Mouse (Mus musculus): ENCODE measurements at regions not wholly inside any gene's neighbourhood (a gene's known extent, or its start where the extent isn't known, plus 50 kb on each side); places are given as distances from the start of the nearest gene placed in this dataset.

GRCm38 (mm10) chr4:8957771-8958170, 718.9 kb upstream of the Car8 start:
- Histone ChIP-seq H3K36me3 (ENCODE audit: inconsistent target) (no peaks in the 10 kb centered on the region), H3K27ac (no peak overlapping the region), H3K79me2 (ENCODE audit: inconsistent target) (no peaks in the 10 kb centered on the region), H3K4me3 (ENCODE audit: inconsistent target) (no peak overlapping the region)
- WGBS (ENCODE audit: missing documents) = 51% methylated on average over 6 of the region's 6 CpGs

GRCm38 (mm10) chr4:8957023-8957343, 718.1 kb upstream of the Car8 start:
- Histone ChIP-seq H3K36me3 (ENCODE audit: inconsistent target) (no peaks in the 10 kb centered on the region), H3K79me2 (ENCODE audit: inconsistent target) (no peaks in the 10 kb centered on the region), H3K4me3 (ENCODE audit: inconsistent target) (no peak overlapping the region), H3K27ac (no peak overlapping the region)
- WGBS (ENCODE audit: missing documents) = 79% methylated on average over 5 of the region's 5 CpGs

- H3K27ac ChIP-seq = no peak overlapping the region
- H3K4me3 ChIP-seq (ENCODE audit: inconsistent target) = no peak overlapping the region
- H3K36me3 ChIP-seq (ENCODE audit: inconsistent target) = no peaks in the 10 kb centered on the region
- H3K79me2 ChIP-seq (ENCODE audit: inconsistent target) = no peaks in the 10 kb centered on the region
- 88% methylated on average over 9 of the region's 9 CpGs for WGBS (ENCODE audit: missing documents)
These were observed 717.6 kb upstream of the Car8 start for GRCm38 (mm10) chr4:8956312-8957022.

GRCm38 (mm10) chr4:8955306-8955705, 716.5 kb upstream of the Car8 start:
- no peak overlapping the region for H3K27ac ChIP-seq
- no peak overlapping the region for H3K4me3 ChIP-seq (ENCODE audit: inconsistent target)
- no peaks in the 10 kb centered on the region for H3K79me2 ChIP-seq (ENCODE audit: inconsistent target)
- 99% methylated on average over 5 of the region's 5 CpGs for WGBS (ENCODE audit: missing documents)
- no peaks in the 10 kb centered on the region for H3K36me3 ChIP-seq (ENCODE audit: inconsistent target)

GRCm38 (mm10) chr4:8954356-8954914, 715.6 kb upstream of the Car8 start:
- H3K27ac ChIP-seq = no peak overlapping the region
- H3K79me2 ChIP-seq (ENCODE audit: inconsistent target) = no peaks in the 10 kb centered on the region
- H3K4me3 ChIP-seq (ENCODE audit: inconsistent target) = no peak overlapping the region
- H3K36me3 ChIP-seq (ENCODE audit: inconsistent target) = no peaks in the 10 kb centered on the region
- 80% methylated on average over 10 of the region's 10 CpGs for WGBS (ENCODE audit: missing documents)

GRCm38 (mm10) chr4:8953181-8953580, 714.3 kb upstream of the Car8 start:
- no peaks in the 10 kb centered on the region for H3K79me2 ChIP-seq (ENCODE audit: inconsistent target)
- H3K27ac ChIP-seq = no peak overlapping the region
- H3K36me3 ChIP-seq (ENCODE audit: inconsistent target) = no peaks in the 10 kb centered on the region
- WGBS (ENCODE audit: missing documents) = 92% methylated on average over 7 of the region's 7 CpGs
- H3K4me3 ChIP-seq (ENCODE audit: inconsistent target) = no peak overlapping the region

GRCm38 (mm10) chr4:8949951-8950350, 711.1 kb upstream of the Car8 start:
- Histone ChIP-seq H3K4me3 (ENCODE audit: inconsistent target) (no peak overlapping the region), H3K27ac (no peak overlapping the region), H3K79me2 (ENCODE audit: inconsistent target) (no peaks in the 10 kb centered on the region), H3K36me3 (ENCODE audit: inconsistent target) (no peaks in the 10 kb centered on the region)
- 96% methylated on average over 4 of the region's 4 CpGs for WGBS (ENCODE audit: missing documents)

- 86% methylated on average over 5 of the region's 5 CpGs for WGBS (ENCODE audit: missing documents)
- H3K79me2 ChIP-seq (ENCODE audit: inconsistent target) = no peaks in the 10 kb centered on the region
- H3K27ac ChIP-seq = no peak overlapping the region
- no peaks in the 10 kb centered on the region for H3K36me3 ChIP-seq (ENCODE audit: inconsistent target)
- no peak overlapping the region for H3K4me3 ChIP-seq (ENCODE audit: inconsistent target)
These were observed 710.7 kb upstream of the Car8 start for GRCm38 (mm10) chr4:8949537-8949936.

- 91% methylated on average over 10 of the region's 10 CpGs for WGBS (ENCODE audit: missing documents)
- no peak overlapping the region for H3K4me3 ChIP-seq (ENCODE audit: inconsistent target)
- no peaks in the 10 kb centered on the region for H3K79me2 ChIP-seq (ENCODE audit: inconsistent target)
- H3K27ac ChIP-seq = no peak overlapping the region
- H3K36me3 ChIP-seq (ENCODE audit: inconsistent target) = no peaks in the 10 kb centered on the region
These were observed 706.3 kb upstream of the Car8 start for GRCm38 (mm10) chr4:8945116-8945515.

- 79% methylated on average over 5 of the region's 5 CpGs for WGBS (ENCODE audit: missing documents)
- no peaks in the 10 kb centered on the region for H3K36me3 ChIP-seq (ENCODE audit: inconsistent target)
These were observed 704.2 kb upstream of the Car8 start for GRCm38 (mm10) chr4:8943080-8943479.

GRCm38 (mm10) chr4:8938948-8939411, 700.1 kb upstream of the Car8 start:
- H3K27ac ChIP-seq = no peak overlapping the region
- 95% methylated on average over 4 of the region's 6 CpGs for WGBS (ENCODE audit: missing documents)

More at GRCm38 (mm10) chr4:8943080-8943479, 704.2 kb upstream of the Car8 start:
- Histone ChIP-seq H3K4me3 (ENCODE audit: inconsistent target) (no peak overlapping the region), H3K27ac (no peak overlapping the region), H3K79me2 (ENCODE audit: inconsistent target) (no peaks in the 10 kb centered on the region)

GRCm38 (mm10) chr4:8935899-8936298, 697.1 kb upstream of the Car8 start:
- Histone ChIP-seq H3K4me3 (ENCODE audit: inconsistent target) (no peak overlapping the region), H3K79me2 (ENCODE audit: inconsistent target) (no peaks in the 10 kb centered on the region), H3K27ac (no peak overlapping the region), H3K36me3 (ENCODE audit: inconsistent target) (no peaks in the 10 kb centered on the region)
- WGBS (ENCODE audit: missing documents) = 89% methylated on average over 2 of the region's 2 CpGs

More at GRCm38 (mm10) chr4:8938948-8939411, 700.1 kb upstream of the Car8 start:
- Histone ChIP-seq H3K4me3 (ENCODE audit: inconsistent target) (no peak overlapping the region), H3K36me3 (ENCODE audit: inconsistent target) (no peaks in the 10 kb centered on the region), H3K79me2 (ENCODE audit: inconsistent target) (no peaks in the 10 kb centered on the region)

- Histone ChIP-seq H3K36me3 (ENCODE audit: inconsistent target) (no peaks in the 10 kb centered on the region), H3K4me3 (ENCODE audit: inconsistent target) (no peak overlapping the region), H3K79me2 (ENCODE audit: inconsistent target) (no peaks in the 10 kb centered on the region), H3K27ac (no peak overlapping the region)
- 75% methylated on average over 1 of the region's 1 CpGs for WGBS (ENCODE audit: missing documents)
These were observed 695.7 kb upstream of the Car8 start for GRCm38 (mm10) chr4:8934541-8934940.

GRCm38 (mm10) chr4:8929346-8929745, 690.5 kb upstream of the Car8 start:
- WGBS (ENCODE audit: missing documents) = 96% methylated on average over 4 of the region's 4 CpGs
- no peaks in the 10 kb centered on the region for H3K36me3 ChIP-seq (ENCODE audit: inconsistent target)

GRCm38 (mm10) chr4:8928551-8929305, 689.9 kb upstream of the Car8 start:
- no peak overlapping the region for H3K4me3 ChIP-seq (ENCODE audit: inconsistent target)
- H3K79me2 ChIP-seq (ENCODE audit: inconsistent target) = no peaks in the 10 kb centered on the region
- no peak overlapping the region for H3K27ac ChIP-seq
- WGBS (ENCODE audit: missing documents) = 95% methylated on average over 17 of the region's 17 CpGs
- H3K36me3 ChIP-seq (ENCODE audit: inconsistent target) = no peaks in the 10 kb centered on the region

More at GRCm38 (mm10) chr4:8929346-8929745, 690.5 kb upstream of the Car8 start:
- H3K4me3 ChIP-seq (ENCODE audit: inconsistent target) = no peak overlapping the region
- H3K27ac ChIP-seq = no peak overlapping the region
- no peaks in the 10 kb centered on the region for H3K79me2 ChIP-seq (ENCODE audit: inconsistent target)

All from macrophage (primary cell).